Mouse (Mus musculus) stomach, postnatal 0 days (tissue): ENCODE data around the gene Rer1. TPM values are rescaled to one million over a fixed set of nuclear protein-coding genes. Genes with fewer than 3 reads are reported as not detected.

ENCODE experiments used
- ATAC-seq: fragments of 200-750 bp; cut with Nextera tagmentation; 2 replicates; pipeline ENCODE4 v1.8.0; 2017; ENCODE audit not compliant: low FRiP score, low TSS enrichment
- DNase-seq: peaks from one replicate; pipeline ENCODE4 v3.0.0-alpha.2; 2016; ENCODE audit warnings: low spot score
- H3K27ac ChIP-seq: fragments of 300-500 bp; sonication (generic); replicated peaks from 2 replicates; pipeline ENCODE4 v1.5.1; 2014; ENCODE audit warnings: mild to moderate bottlenecking, control low read depth
- H3K27me3 ChIP-seq: fragments of 300-500 bp; sonication (generic); 2 replicates; pipeline ENCODE4 v1.6.1; 2014; ENCODE audit warnings: low read length; ENCODE audit not compliant: control insufficient read depth, insufficient read depth
- H3K36me3 ChIP-seq: fragments of 300-500 bp; sonication (generic); 2 replicates; pipeline ENCODE4 v1.6.1; 2014; ENCODE audit warnings: low read length, mixed read lengths; ENCODE audit not compliant: control insufficient read depth, insufficient read depth
- H3K4me1 ChIP-seq: fragments of 300-500 bp; sonication (generic); replicated peaks from 2 replicates; pipeline ENCODE4 v1.6.1; 2014; ENCODE audit warnings: antibody characterized with exemption; ENCODE audit not compliant: control insufficient read depth, insufficient read depth
- H3K4me2 ChIP-seq: fragments of 300-500 bp; sonication (generic); replicated peaks from 2 replicates; pipeline ENCODE4 v1.6.1; 2014; ENCODE audit warnings: low read depth, mild to moderate bottlenecking, control low read depth, moderate library complexity
- H3K4me3 ChIP-seq: fragments of 300-500 bp; sonication (generic); 2 replicates; pipeline ENCODE4 v1.5.1; 2014; ENCODE audit warnings: low read depth, low read length, control low read depth
- H3K9ac ChIP-seq: fragments of 300-500 bp; sonication (generic); 2 replicates; pipeline ENCODE4 v1.6.1; 2014; ENCODE audit warnings: mild to moderate bottlenecking, low read length, control low read depth, mixed read lengths
- H3K9me3 ChIP-seq: fragments of 300-500 bp; sonication (generic); 2 replicates; pipeline ENCODE4 v1.6.1; 2016; ENCODE audit warnings: low read length; ENCODE audit not compliant: control insufficient read depth
- CTCF ChIP-seq: IDR thresholded peaks from 2 replicates; pipeline ENCODE4 v1.5.1; 2016; ENCODE audit warnings: antibody characterized with exemption, low read depth, mild to moderate bottlenecking, moderate library complexity
- EP300 ChIP-seq: optimal IDR thresholded peaks from 2 replicates; pipeline ENCODE3; 2016; ENCODE audit warnings: antibody characterized with exemption
- WGBS: fragments of 180-500 bp; shearing (Covaris S2); extraction: QIAGEN DNeasy Blood & Tissue Kit; methylation state at CpG from one replicate; pipeline ENCODE4 v1.1.7; 2014; 5-methylcytosine and 5-hydroxymethylcytosine counted together
- polyA plus RNA-seq: library from polyadenylated mRNA; unstranded; fragments of >200 nt; fragmentation: Nextera tagmentation; extraction: Ambion mirVana; gene quantifications from 2 replicates; pipeline ENCODE4 v1.2.1, GENCODE M21; 2015

Gene Rer1
- polyA plus RNA-seq, 1 experiment from 2014 or later, result 185 TPM

- Histone ChIP-seq H3K4me2 (no peak overlapping the region), H3K36me3 (peaks cover 37% of the 10 kb centered on the region), H3K4me1 (no peaks in the 10 kb centered on the region), H3K4me3 (no peak overlapping the region), H3K9ac (no peak overlapping the region), H3K27me3 (no peaks in the 10 kb centered on the region), H3K9me3 (no peaks in the 10 kb centered on the region), H3K27ac (no peak overlapping the region)
- ATAC-seq (no peak), DNase-seq (no peak)
- WGBS, result 88% methylated on average over 2 of the region's 2 CpGs
- TF ChIP-seq CTCF, result no peak
- TF ChIP-seq EP300, result no peak
Observed at GRCm38 (mm10) chr4:155075813-155076212, 10.4 kb downstream of the Rer1 start.

DNA sequence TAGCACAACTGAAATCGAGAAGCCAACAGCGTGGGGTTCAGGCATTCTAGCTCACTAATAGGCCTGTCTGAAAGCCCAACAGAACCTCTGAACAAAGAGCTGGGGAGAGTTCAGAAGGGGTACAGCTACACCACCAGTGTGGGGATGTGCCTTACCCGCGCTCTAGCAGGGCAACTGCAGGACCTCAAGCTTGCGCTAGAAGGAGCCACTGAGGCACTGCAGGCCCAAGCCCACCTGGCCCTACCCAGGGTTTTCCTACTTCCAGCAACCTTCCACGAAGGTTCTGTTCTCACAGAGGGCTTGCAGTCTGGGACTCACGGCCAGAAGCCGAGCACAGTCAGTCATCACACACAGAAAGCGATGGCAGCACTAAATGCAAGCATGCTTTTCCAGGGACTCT lies 11.0 kb downstream of the Rer1 start:
- no peak overlapping the region for H3K9ac ChIP-seq
- H3K27ac ChIP-seq, result no peak overlapping the region
- no peak overlapping the region for H3K4me2 ChIP-seq
- 88% methylated on average over 9 of the region's 9 CpGs for WGBS
- ATAC-seq (no peak), DNase-seq (no peak)
- H3K36me3 ChIP-seq, result peaks cover 37% of the 10 kb centered on the region
- H3K27me3 ChIP-seq, result no peaks in the 10 kb centered on the region
- TF ChIP-seq CTCF (no peak; the same call in 1 of the 2 replicates), EP300 (no peak)
- no peaks in the 10 kb centered on the region for H3K9me3 ChIP-seq
- H3K4me3 ChIP-seq, result no peak overlapping the region
- H3K4me1 ChIP-seq, result no peaks in the 10 kb centered on the region

DNA sequence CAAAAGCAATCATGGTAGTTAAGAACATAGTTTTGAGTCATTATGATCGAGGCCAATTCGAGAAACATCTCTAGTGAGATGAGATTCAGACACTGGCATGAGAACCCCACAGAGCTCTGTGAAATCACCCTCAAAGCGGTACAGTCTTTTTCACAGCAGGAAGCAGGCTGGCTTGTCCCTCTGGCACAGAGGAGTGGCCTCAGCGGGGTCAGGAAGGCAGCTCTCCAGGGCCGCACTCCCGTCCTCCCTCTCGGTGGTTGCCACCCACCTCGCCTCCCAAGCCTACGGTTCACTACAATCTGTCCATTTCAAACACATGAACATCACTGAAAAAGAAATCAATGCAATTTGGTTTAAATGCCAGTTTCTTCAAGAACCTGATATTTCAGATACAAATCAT lies 11.8 kb downstream of the Rer1 start:
- no peak overlapping the region for H3K4me3 ChIP-seq
- ATAC-seq, result no peak
- no peak overlapping the region for H3K4me2 ChIP-seq
- WGBS, result 67% methylated on average over 9 of the region's 9 CpGs
- TF ChIP-seq CTCF, result no peak
- no peak for TF ChIP-seq EP300
- no peaks in the 10 kb centered on the region for H3K27me3 ChIP-seq
- no peak overlapping the region for H3K9ac ChIP-seq
- H3K9me3 ChIP-seq, result no peaks in the 10 kb centered on the region
- no peak for DNase-seq
- H3K36me3 ChIP-seq, result peaks cover 37% of the 10 kb centered on the region
- no peak overlapping the region for H3K27ac ChIP-seq
- H3K4me1 ChIP-seq, result no peaks in the 10 kb centered on the region

- H3K9me3 ChIP-seq, result no peaks in the 10 kb centered on the region
- TF ChIP-seq EP300, result no peak
- TF ChIP-seq CTCF, result no peak
- H3K4me1 ChIP-seq, result peaks cover 4% of the 10 kb centered on the region; the same call in 1 of the 2 replicates
- no peaks in the 10 kb centered on the region for H3K27me3 ChIP-seq
- ATAC-seq, result no peak
- no peak for DNase-seq
- no peak overlapping the region for H3K27ac ChIP-seq
- WGBS, result 83% methylated on average over 5 of the region's 5 CpGs
- H3K36me3 ChIP-seq, result peaks cover 26% of the 10 kb centered on the region
- H3K4me2 ChIP-seq, result no peak overlapping the region
- no peak overlapping the region for H3K9ac ChIP-seq
- no peak overlapping the region for H3K4me3 ChIP-seq
Observed at GRCm38 (mm10) chr4:155070921-155071320, 15.3 kb downstream of the Rer1 start.

DNA sequence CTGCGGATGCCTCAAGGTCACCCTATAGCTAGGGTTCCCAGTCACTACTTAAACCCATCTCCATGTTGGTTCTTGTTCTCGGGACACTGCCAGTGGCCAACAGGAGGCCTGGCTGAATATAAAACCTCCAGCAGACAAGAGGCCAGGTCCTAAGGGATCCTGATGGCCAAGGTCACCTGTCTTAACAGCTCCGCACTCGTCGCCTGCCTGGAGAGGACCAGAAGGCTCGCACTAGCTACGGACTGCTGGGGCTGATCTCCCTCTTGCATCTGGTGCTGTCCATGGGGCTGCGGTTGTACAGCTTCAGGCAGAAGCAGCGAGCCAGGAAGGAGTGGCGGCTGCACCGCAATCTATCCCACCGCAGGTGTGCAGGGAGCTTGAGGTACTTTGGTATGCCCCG lies 16.0 kb downstream of the Rer1 start:
- TF ChIP-seq EP300 (no peak), CTCF (no peak)
- no peaks in the 10 kb centered on the region for H3K9me3 ChIP-seq
- H3K36me3 ChIP-seq, result peaks cover 20% of the 10 kb centered on the region
- no peak overlapping the region for H3K4me2 ChIP-seq
- no peak overlapping the region for H3K4me3 ChIP-seq
- H3K27me3 ChIP-seq, result no peaks in the 10 kb centered on the region
- DNase-seq (no peak), ATAC-seq (no peak)
- H3K9ac ChIP-seq, result no peak overlapping the region
- H3K27ac ChIP-seq, result no peak overlapping the region
- peaks cover 4% of the 10 kb centered on the region; the same call in 1 of the 2 replicates for H3K4me1 ChIP-seq
- 93% methylated on average over 13 of the region's 13 CpGs for WGBS

DNA sequence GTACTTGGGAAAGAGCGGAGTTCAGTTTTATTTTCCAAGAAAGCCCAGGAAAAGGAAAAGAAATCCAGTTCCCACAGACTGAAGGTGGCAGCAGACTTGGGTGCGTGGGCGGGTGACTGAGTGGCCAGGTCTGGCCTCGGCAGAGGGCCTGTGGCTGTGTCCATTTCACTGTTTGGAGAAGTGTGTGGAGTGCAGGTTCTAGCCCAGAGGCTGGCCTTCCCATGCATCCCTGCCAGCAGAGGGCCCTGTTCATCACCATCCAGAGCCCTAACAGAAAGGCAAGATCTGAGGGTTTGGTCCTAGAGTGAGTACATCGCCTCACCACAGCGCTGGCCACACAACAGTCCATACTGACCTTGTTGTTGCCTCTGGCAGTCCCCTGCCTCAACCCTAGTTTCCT lies 17.0 kb downstream of the Rer1 start:
- Histone ChIP-seq H3K27me3 (no peaks in the 10 kb centered on the region), H3K9me3 (no peaks in the 10 kb centered on the region), H3K9ac (no peak overlapping the region), H3K4me2 (no peak overlapping the region), H3K27ac (no peak overlapping the region), H3K4me3 (no peak overlapping the region), H3K4me1 (peaks cover 4% of the 10 kb centered on the region; the same call in 1 of the 2 replicates), H3K36me3 (peaks cover 15% of the 10 kb centered on the region)
- DNase-seq (peak; percentile 48), ATAC-seq (no peak)
- peak; percentile 67 for TF ChIP-seq CTCF
- TF ChIP-seq EP300, result no peak
- WGBS, result 81% methylated on average over 6 of the region's 6 CpGs
